Mouse (Mus musculus) stomach, embryonic 16.5 days (tissue): ENCODE data around the gene Slc44a4. TPM values are rescaled to one million over a fixed set of nuclear protein-coding genes. Genes with fewer than 3 reads are reported as not detected.

Experiments
- ATAC-seq: fragments of 200-750 bp; cut with Nextera tagmentation; 2 replicates; pipeline ENCODE4 v1.8.0; 2017; ENCODE audit warnings: moderate number of reproducible peaks, moderate TSS enrichment; ENCODE audit not compliant: insufficient read depth, low FRiP score
- H3K27ac ChIP-seq: fragments of 300-500 bp; sonication (generic); 2 replicates; pipeline ENCODE4 v1.5.1; 2014; ENCODE audit warnings: low read length
- H3K27me3 ChIP-seq: fragments of 300-500 bp; sonication (generic); 2 replicates; pipeline ENCODE4 v1.6.1; 2014; ENCODE audit warnings: low read length, control low read depth, mixed read lengths; ENCODE audit not compliant: control insufficient read depth, insufficient read depth
- H3K36me3 ChIP-seq: fragments of 300-500 bp; sonication (generic); 2 replicates; pipeline ENCODE4 v1.6.1; 2014; ENCODE audit warnings: low read length; ENCODE audit not compliant: control insufficient read depth, insufficient read depth
- H3K4me1 ChIP-seq: fragments of 300-500 bp; sonication (generic); 2 replicates; pipeline ENCODE4 v1.6.1; 2014; ENCODE audit warnings: low read length, control low read depth, mixed read lengths; ENCODE audit not compliant: control insufficient read depth, insufficient read depth
- H3K4me2 ChIP-seq: fragments of 300-500 bp; sonication (generic); 2 replicates; pipeline ENCODE4 v1.6.1; 2014; ENCODE audit warnings: low read depth, low read length, mixed read lengths
- H3K4me3 ChIP-seq: fragments of 300-500 bp; sonication (generic); replicated peaks from 2 replicates; pipeline ENCODE4 v1.5.1; 2014; ENCODE audit warnings: mild to moderate bottlenecking, low read length
- H3K9ac ChIP-seq: fragments of 300-500 bp; sonication (generic); 2 replicates; pipeline ENCODE4 v1.6.1; 2014; ENCODE audit warnings: low read length
- H3K9me3 ChIP-seq: fragments of 300-500 bp; sonication (generic); replicated peaks from 2 replicates; pipeline ENCODE4 v1.6.1; 2016; ENCODE audit warnings: low read length, control low read depth; ENCODE audit not compliant: control insufficient read depth
- WGBS: fragments of 180-500 bp; shearing (Covaris S2); extraction: QIAGEN DNeasy Blood & Tissue Kit; methylation state at CpG from one replicate; pipeline ENCODE4 v1.1.7; 2014; 5-methylcytosine and 5-hydroxymethylcytosine counted together
- polyA plus RNA-seq: library from polyadenylated mRNA; unstranded; fragments of >200 nt; fragmentation: Nextera tagmentation; extraction: Ambion mirVana; gene quantifications from 2 replicates; pipeline ENCODE4 v1.2.1, GENCODE M21; 2015

The Slc44a4 gene
- polyA plus RNA-seq, 1 experiment from 2014 or later: 19.3 TPM

GRCm38 (mm10) chr17:34911945-34912351 lies 2.3 kb upstream of the Slc44a4 start:
- peak; percentile 47; the same call in 1 of the 2 replicates for ATAC-seq
- peaks cover 49% of the 10 kb centered on the region for H3K36me3 ChIP-seq
- no peak overlapping the region for H3K4me3 ChIP-seq
- 44% methylated on average over 5 of the region's 5 CpGs for WGBS
- no peak overlapping the region for H3K4me2 ChIP-seq
- peaks cover 5% of the 10 kb centered on the region for H3K4me1 ChIP-seq
- H3K27me3 ChIP-seq: no peaks in the 10 kb centered on the region
- no peaks in the 10 kb centered on the region for H3K9me3 ChIP-seq
- H3K9ac ChIP-seq: no peak overlapping the region
- no peak overlapping the region for H3K27ac ChIP-seq

DNA sequence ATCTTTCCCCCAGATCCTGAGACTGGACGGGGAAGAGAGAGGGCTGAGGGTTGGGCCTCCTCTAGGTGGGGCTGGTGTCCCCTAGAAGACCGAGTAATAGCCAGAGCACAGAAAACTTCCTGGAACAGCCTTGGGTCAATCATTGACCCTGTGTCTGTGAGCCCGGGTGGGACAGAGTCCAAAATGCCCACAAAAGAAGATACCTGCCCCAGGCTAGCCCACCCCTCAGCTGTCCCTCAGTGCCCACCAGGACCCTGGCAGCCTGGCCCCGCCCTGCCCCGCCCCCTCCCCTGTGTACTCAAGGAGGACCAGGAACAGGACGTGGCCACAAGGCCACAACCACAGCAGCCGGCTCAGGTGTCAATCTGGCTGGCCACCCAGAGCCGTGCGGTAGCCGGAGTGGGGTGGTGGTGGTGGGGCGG lies 1.2 kb downstream of the Slc44a4 start:
- Histone ChIP-seq H3K4me2 (peak overlapping the region; percentile 44), H3K9ac (peak overlapping the region; percentile 62), H3K4me3 (peak overlapping the region; percentile 34), H3K9me3 (no peaks in the 10 kb centered on the region), H3K27me3 (no peaks in the 10 kb centered on the region), H3K36me3 (peaks cover 24% of the 10 kb centered on the region), H3K27ac (peak overlapping the region; percentile 79; the same call in 1 of the 2 replicates), H3K4me1 (peaks cover 5% of the 10 kb centered on the region)
- WGBS: 17% methylated on average over 11 of the region's 11 CpGs
- ATAC-seq: peak; percentile 72; the same call in 1 of the 2 replicates

GRCm38 (mm10) chr17:34916316-34916715 lies 2.0 kb downstream of the Slc44a4 start:
- Histone ChIP-seq H3K4me3 (no peak overlapping the region), H3K4me1 (peaks cover 5% of the 10 kb centered on the region), H3K36me3 (peaks cover 18% of the 10 kb centered on the region), H3K9ac (no peak overlapping the region), H3K27ac (no peak overlapping the region), H3K27me3 (no peaks in the 10 kb centered on the region), H3K9me3 (no peaks in the 10 kb centered on the region), H3K4me2 (no peak overlapping the region)
- no peak for ATAC-seq
- WGBS: 88% methylated on average over 5 of the region's 5 CpGs

- WGBS: 72% methylated on average over 9 of the region's 9 CpGs
- Histone ChIP-seq H3K27me3 (no peaks in the 10 kb centered on the region), H3K27ac (no peak overlapping the region), H3K9me3 (no peaks in the 10 kb centered on the region), H3K4me2 (no peak overlapping the region), H3K4me1 (peaks cover 5% of the 10 kb centered on the region), H3K9ac (no peak overlapping the region), H3K4me3 (no peak overlapping the region), H3K36me3 (peaks cover 15% of the 10 kb centered on the region)
- no peak for ATAC-seq
These were observed 2.9 kb downstream of the Slc44a4 start for GRCm38 (mm10) chr17:34917188-34917587.

- H3K9me3 ChIP-seq: no peaks in the 10 kb centered on the region
- no peak for ATAC-seq
- 43% methylated on average over 6 of the region's 6 CpGs for WGBS
These were observed 8.7 kb downstream of the Slc44a4 start for GRCm38 (mm10) chr17:34922939-34923338.

DNA sequence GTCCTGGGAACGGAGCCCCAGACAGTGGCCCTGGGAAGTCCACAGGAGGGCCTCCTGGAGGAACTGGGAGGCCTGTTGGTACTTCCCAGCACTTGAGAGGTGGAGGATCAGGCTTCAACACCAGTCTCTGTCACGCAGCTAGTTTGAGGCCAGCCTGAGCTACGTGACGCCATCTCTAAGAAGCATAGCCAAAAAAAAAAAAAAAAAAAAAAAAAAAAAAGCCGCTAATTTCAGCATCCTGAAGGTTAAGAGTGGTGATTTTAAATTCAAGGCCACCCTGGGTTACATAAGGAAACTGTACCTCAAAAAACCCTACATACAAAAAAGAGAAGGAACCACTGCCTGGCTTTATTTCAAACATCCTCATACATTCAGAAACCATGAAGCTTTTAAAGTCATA lies 10.0 kb downstream of the Slc44a4 start:
- WGBS: 69% methylated on average over 5 of the region's 5 CpGs
- Histone ChIP-seq H3K9me3 (no peaks in the 10 kb centered on the region), H3K4me1 (no peaks in the 10 kb centered on the region), H3K27me3 (no peaks in the 10 kb centered on the region), H3K4me3 (no peak overlapping the region), H3K27ac (no peak overlapping the region), H3K4me2 (no peak overlapping the region), H3K9ac (no peak overlapping the region), H3K36me3 (no peaks in the 10 kb centered on the region)
- ATAC-seq: no peak

More at GRCm38 (mm10) chr17:34922939-34923338, 8.7 kb downstream of the Slc44a4 start:
- no peak overlapping the region for H3K9ac ChIP-seq
- H3K4me1 ChIP-seq: no peaks in the 10 kb centered on the region
- H3K4me2 ChIP-seq: no peak overlapping the region
- H3K27ac ChIP-seq: no peak overlapping the region
- H3K4me3 ChIP-seq: no peak overlapping the region
- no peaks in the 10 kb centered on the region for H3K36me3 ChIP-seq
- H3K27me3 ChIP-seq: no peaks in the 10 kb centered on the region

- Histone ChIP-seq H3K9me3 (no peaks in the 10 kb centered on the region), H3K36me3 (no peaks in the 10 kb centered on the region), H3K4me2 (no peak overlapping the region), H3K27me3 (no peaks in the 10 kb centered on the region), H3K9ac (no peak overlapping the region), H3K4me3 (no peak overlapping the region), H3K4me1 (peaks cover 7% of the 10 kb centered on the region), H3K27ac (no peak overlapping the region)
- ATAC-seq: no peak
- 84% methylated on average over 18 of the region's 18 CpGs for WGBS
These were observed 13.2 kb downstream of the Slc44a4 start for GRCm38 (mm10) chr17:34927306-34928019.

GRCm38 (mm10) chr17:34928841-34929240 lies 14.6 kb downstream of the Slc44a4 start:
- H3K4me2 ChIP-seq: no peak overlapping the region
- no peaks in the 10 kb centered on the region for H3K27me3 ChIP-seq
- no peak overlapping the region for H3K9ac ChIP-seq
- H3K4me1 ChIP-seq: peaks cover 7% of the 10 kb centered on the region
- no peaks in the 10 kb centered on the region for H3K36me3 ChIP-seq
- no peaks in the 10 kb centered on the region for H3K9me3 ChIP-seq
- WGBS: 46% methylated on average over 4 of the region's 4 CpGs
- no peak overlapping the region for H3K4me3 ChIP-seq
- no peak overlapping the region for H3K27ac ChIP-seq
- no peak for ATAC-seq

DNA sequence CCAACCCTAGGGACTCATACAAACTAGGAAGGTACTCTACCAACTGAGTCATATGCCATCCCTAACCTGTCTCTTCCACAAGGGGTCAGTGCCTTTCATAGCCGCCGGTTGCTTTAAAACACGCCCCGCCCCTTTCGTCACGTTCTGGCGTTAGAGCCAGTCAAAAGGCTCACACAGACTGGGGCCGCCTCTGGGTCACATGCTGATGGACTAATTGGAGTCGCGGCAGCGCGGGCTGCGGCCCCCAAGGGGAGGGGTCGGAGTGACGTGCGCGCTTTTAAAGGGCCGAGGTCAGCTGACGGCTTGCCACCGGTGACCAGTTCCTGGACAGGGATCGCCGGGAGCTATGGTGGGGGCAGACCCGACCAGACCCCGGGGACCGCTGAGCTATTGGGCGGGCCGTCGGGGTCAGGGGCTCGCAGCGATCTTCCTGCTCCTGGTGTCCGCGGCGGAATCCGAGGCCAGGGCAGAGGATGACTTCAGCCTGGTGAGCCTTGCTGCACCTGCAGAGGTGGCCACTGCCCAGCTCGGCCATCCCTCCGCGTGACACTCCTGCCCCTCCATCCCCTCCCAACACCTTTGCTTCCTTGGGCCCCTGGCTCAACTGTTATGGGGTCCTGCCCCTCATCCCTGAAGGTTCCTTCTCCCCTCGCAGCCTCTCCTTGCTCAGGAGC lies 16.9 kb downstream of the Slc44a4 start, which contains the start of gene Neu1:
TSS of gene Neu1 (plus strand) at position 193 of the 674 bp plus-strand sequence.
- under 1% methylated on average over 38 of the region's 38 CpGs for WGBS
- Histone ChIP-seq H3K27me3 (no peaks in the 10 kb centered on the region), H3K27ac (peak within 1 kb of the TSS; percentile 49), H3K4me2 (peak within 1 kb of the TSS; percentile 99), H3K9me3 (no peaks in the 10 kb centered on the region), H3K4me1 (peaks cover 7% of the 10 kb centered on the region), H3K36me3 (no peaks in the 10 kb centered on the region), H3K9ac (peak within 1 kb of the TSS; percentile 85), H3K4me3 (peak within 1 kb of the TSS; percentile 83)
- ATAC-seq: peak; percentile 97
